Mouse (Mus musculus): ENCODE measurements around the gene D11Wsu47e. TPM values are rescaled to one million over a fixed set of nuclear protein-coding genes. Genes with fewer than 3 reads are reported as not detected.

The D11Wsu47e gene
- polyA plus RNA-seq, 1 experiment = 11.7 TPM

DNA sequence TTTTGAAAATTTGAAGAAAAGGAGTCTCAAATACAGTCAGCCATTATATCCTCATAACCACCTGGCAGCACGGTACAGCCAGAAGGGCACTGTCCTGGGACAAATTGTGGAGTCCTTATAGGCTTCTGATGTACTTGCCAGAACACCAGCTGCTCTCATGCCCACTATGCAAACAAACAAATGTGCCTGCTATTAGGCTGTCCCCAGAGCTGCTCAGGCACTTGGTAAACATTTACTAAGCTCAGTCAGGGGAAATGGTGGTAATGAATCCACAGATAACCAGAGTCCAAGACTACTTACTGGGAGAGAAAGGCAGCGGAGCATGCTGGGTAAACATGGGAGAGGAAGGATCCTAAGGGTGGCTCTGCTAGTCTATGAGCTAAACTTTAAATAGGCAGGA is 17.1 kb upstream of the D11Wsu47e start:
- peaks cover 53% of the 10 kb centered on the region for H3K79me3 ChIP-seq (ENCODE audit: low read depth)
- peaks cover 58% of the 10 kb centered on the region for H3K36me3 ChIP-seq (ENCODE audit: control insufficient read depth, insufficient read depth)
- H3K79me2 ChIP-seq (ENCODE audit: control insufficient read depth, insufficient read depth) = peaks cover 84% of the 10 kb centered on the region
- H3K27me3 ChIP-seq (ENCODE audit: control insufficient read depth, insufficient read depth, insufficient read length) = no peaks in the 10 kb centered on the region
- H3K4me3 ChIP-seq (ENCODE audit: insufficient read depth, poor library complexity, severe bottlenecking) = no peak overlapping the region
- TF ChIP-seq CEBPB (IDR thresholded peaks at IDR 0.05; ENCODE audit: low read depth) (no peak), USF1 (IDR thresholded peaks at IDR 0.05; ENCODE audit: low read depth) (no peak), FOSL1 (IDR thresholded peaks at IDR 0.05; ENCODE audit: insufficient read depth, low read length, poor library complexity, severe bottlenecking) (no peak), CTCF (IDR thresholded peaks at IDR 0.05; ENCODE audit: control insufficient read depth, insufficient read depth, insufficient read length) (no peak), MAX (IDR thresholded peaks at IDR 0.05) (no peak)
- no peak overlapping the region for H3ac ChIP-seq (ENCODE audit: control insufficient read depth, insufficient read length, low read depth)

DNA sequence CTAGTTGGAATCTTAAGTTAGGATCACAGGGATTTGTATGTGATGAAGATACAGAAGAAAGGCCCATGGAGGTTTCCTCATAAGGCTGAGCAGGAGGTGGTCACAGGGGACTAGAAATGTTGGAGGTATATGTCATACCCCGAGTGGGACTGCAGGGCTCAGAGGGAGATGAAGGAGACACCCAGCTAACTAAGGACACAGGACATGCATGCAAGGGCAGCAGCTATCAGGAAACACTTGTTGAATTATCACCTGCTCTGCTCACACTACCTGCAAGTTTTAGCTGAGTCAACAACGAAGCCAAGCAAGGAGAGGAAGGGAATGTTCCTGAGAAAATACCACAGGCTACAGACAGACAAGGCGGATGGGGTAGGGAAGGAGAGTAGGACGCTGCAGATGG is 16.5 kb upstream of the D11Wsu47e start:
- Histone ChIP-seq H3K79me3 (ENCODE audit: low read depth) (peaks cover 56% of the 10 kb centered on the region), H3ac (ENCODE audit: control insufficient read depth, insufficient read length, low read depth) (no peak overlapping the region), H3K79me2 (ENCODE audit: control insufficient read depth, insufficient read depth) (peaks cover 90% of the 10 kb centered on the region), H3K36me3 (ENCODE audit: control insufficient read depth, insufficient read depth) (peaks cover 63% of the 10 kb centered on the region), H3K4me3 (ENCODE audit: insufficient read depth, poor library complexity, severe bottlenecking) (no peak overlapping the region), H3K27me3 (ENCODE audit: control insufficient read depth, insufficient read depth, insufficient read length) (no peaks in the 10 kb centered on the region)
- TF ChIP-seq MAX (IDR thresholded peaks at IDR 0.05) (no peak), CTCF (IDR thresholded peaks at IDR 0.05; ENCODE audit: control insufficient read depth, insufficient read depth, insufficient read length) (no peak), MYOD1 (IDR thresholded peaks at IDR 0.05; ENCODE audit: control insufficient read depth, insufficient read length, low read depth) (no peak), CEBPB (IDR thresholded peaks at IDR 0.05; ENCODE audit: low read depth) (no peak), FOSL1 (IDR thresholded peaks at IDR 0.05; ENCODE audit: insufficient read depth, low read length, poor library complexity, severe bottlenecking) (no peak), USF1 (IDR thresholded peaks at IDR 0.05; ENCODE audit: low read depth) (no peak)

DNA sequence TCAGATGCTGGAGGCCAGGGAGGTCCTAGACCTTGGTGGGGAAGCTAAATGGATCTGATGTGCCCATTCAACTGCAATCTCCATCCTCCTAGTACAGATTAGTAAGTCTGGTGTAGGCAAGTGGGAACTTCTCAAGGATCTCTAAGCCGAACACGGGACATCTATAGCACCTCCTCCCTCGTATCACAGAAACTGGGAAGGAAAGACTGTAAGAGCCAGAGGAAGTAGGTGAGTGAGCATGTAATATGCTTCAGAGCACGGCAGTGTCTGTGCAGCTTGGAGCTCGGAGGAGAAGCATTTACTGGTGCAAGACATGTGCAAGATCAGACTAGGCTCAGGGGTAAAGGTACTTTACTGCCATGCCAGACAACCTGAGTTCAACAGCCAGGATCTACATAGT is 15.4 kb upstream of the D11Wsu47e start:
- H3K4me3 ChIP-seq (ENCODE audit: insufficient read depth, poor library complexity, severe bottlenecking) = no peak overlapping the region
- no peaks in the 10 kb centered on the region for H3K27me3 ChIP-seq (ENCODE audit: control insufficient read depth, insufficient read depth, insufficient read length)
- TF ChIP-seq FOSL1 (IDR thresholded peaks at IDR 0.05; ENCODE audit: insufficient read depth, low read length, poor library complexity, severe bottlenecking) (no peak), CEBPB (IDR thresholded peaks at IDR 0.05; ENCODE audit: low read depth) (no peak), MAX (IDR thresholded peaks at IDR 0.05) (no peak), MYOD1 (IDR thresholded peaks at IDR 0.05; ENCODE audit: control insufficient read depth, insufficient read length, low read depth) (no peak), USF1 (IDR thresholded peaks at IDR 0.05; ENCODE audit: low read depth) (no peak), MYOG (IDR thresholded peaks at IDR 0.05; ENCODE audit: control insufficient read depth, extremely low read depth, insufficient read length) (no peak)
- no peak overlapping the region for H3ac ChIP-seq (ENCODE audit: control insufficient read depth, insufficient read length, low read depth)
- H3K79me2 ChIP-seq (ENCODE audit: control insufficient read depth, insufficient read depth) = peaks cover 96% of the 10 kb centered on the region
- peaks cover 65% of the 10 kb centered on the region for H3K36me3 ChIP-seq (ENCODE audit: control insufficient read depth, insufficient read depth)
- H3K79me3 ChIP-seq (ENCODE audit: low read depth) = peaks cover 63% of the 10 kb centered on the region

DNA sequence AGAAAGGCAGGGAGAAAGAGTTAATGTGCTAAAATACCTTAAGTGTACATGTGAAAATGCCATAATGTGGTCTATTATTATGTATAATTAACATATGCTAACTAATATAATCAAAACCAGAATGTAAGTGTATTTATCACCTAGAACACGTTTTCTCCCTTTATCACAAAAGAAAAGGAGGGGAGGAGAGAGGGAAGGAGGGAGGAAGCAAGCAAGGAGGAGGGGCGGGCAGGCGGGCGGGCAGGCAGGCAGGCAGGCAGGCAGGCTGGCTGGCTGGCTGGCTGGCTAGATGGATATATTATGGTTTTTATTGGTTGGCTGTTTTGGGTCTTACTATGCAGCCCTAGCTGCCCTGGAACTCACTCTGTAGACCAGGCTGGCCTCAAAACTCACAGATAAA is 14.5 kb upstream of the D11Wsu47e start:
- H3ac ChIP-seq (ENCODE audit: control insufficient read depth, insufficient read length, low read depth) = no peak overlapping the region
- H3K79me2 ChIP-seq (ENCODE audit: control insufficient read depth, insufficient read depth) = peaks cover 96% of the 10 kb centered on the region
- TF ChIP-seq MYOG (IDR thresholded peaks at IDR 0.05; ENCODE audit: control insufficient read depth, extremely low read depth, insufficient read length) = no peak
- TF ChIP-seq FOSL1 (IDR thresholded peaks at IDR 0.05; ENCODE audit: insufficient read depth, low read length, poor library complexity, severe bottlenecking) = no peak
- TF ChIP-seq MAX (IDR thresholded peaks at IDR 0.05) = no peak
- TF ChIP-seq CTCF (IDR thresholded peaks at IDR 0.05; ENCODE audit: control insufficient read depth, insufficient read depth, insufficient read length) = no peak
- TF ChIP-seq MYOD1 (IDR thresholded peaks at IDR 0.05; ENCODE audit: control insufficient read depth, insufficient read length, low read depth) = no peak
- TF ChIP-seq USF1 (IDR thresholded peaks at IDR 0.05; ENCODE audit: low read depth) = no peak
- no peak overlapping the region for H3K4me3 ChIP-seq (ENCODE audit: insufficient read depth, poor library complexity, severe bottlenecking)
- peaks cover 66% of the 10 kb centered on the region for H3K79me3 ChIP-seq (ENCODE audit: low read depth)
- peaks cover 62% of the 10 kb centered on the region for H3K36me3 ChIP-seq (ENCODE audit: control insufficient read depth, insufficient read depth)
- no peaks in the 10 kb centered on the region for H3K27me3 ChIP-seq (ENCODE audit: control insufficient read depth, insufficient read depth, insufficient read length)

DNA sequence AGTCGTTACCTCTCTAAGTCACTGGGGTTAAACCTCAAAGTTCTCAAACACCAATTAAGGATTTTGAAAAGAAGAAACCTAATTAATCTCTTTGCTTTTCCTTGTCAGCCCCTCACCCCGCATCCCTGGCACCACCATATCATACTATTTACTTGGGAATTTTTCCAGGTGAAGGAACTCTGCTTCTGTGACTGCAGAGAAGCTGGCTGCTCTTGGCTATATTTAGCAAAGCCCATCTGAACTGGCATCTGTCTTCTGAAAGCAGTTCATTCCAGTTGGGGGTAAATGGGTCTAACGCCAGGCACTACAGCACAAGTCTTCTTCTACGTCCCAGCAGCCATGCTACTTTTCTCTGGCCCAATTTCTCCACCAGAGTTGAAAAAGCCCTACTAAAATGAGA is 10.6 kb upstream of the D11Wsu47e start:
- Histone ChIP-seq H3K79me2 (ENCODE audit: control insufficient read depth, insufficient read depth) (peaks cover 100% of the 10 kb centered on the region), H3K79me3 (ENCODE audit: low read depth) (peaks cover 81% of the 10 kb centered on the region), H3ac (ENCODE audit: control insufficient read depth, insufficient read length, low read depth) (no peak overlapping the region), H3K36me3 (ENCODE audit: control insufficient read depth, insufficient read depth) (peaks cover 64% of the 10 kb centered on the region), H3K27me3 (ENCODE audit: control insufficient read depth, insufficient read depth, insufficient read length) (no peaks in the 10 kb centered on the region), H3K4me3 (ENCODE audit: insufficient read depth, poor library complexity, severe bottlenecking) (no peak overlapping the region)
- TF ChIP-seq CEBPB (IDR thresholded peaks at IDR 0.05; ENCODE audit: low read depth) = no peak
- no peak for TF ChIP-seq MYOD1 (IDR thresholded peaks at IDR 0.05; ENCODE audit: control insufficient read depth, insufficient read length, low read depth)
- TF ChIP-seq USF1 (IDR thresholded peaks at IDR 0.05; ENCODE audit: low read depth) = no peak
- TF ChIP-seq MAX (IDR thresholded peaks at IDR 0.05) = no peak
- no peak for TF ChIP-seq MYOG (IDR thresholded peaks at IDR 0.05; ENCODE audit: control insufficient read depth, extremely low read depth, insufficient read length)
- no peak for TF ChIP-seq FOSL1 (IDR thresholded peaks at IDR 0.05; ENCODE audit: insufficient read depth, low read length, poor library complexity, severe bottlenecking)
- no peak for TF ChIP-seq CTCF (IDR thresholded peaks at IDR 0.05; ENCODE audit: control insufficient read depth, insufficient read depth, insufficient read length)

DNA sequence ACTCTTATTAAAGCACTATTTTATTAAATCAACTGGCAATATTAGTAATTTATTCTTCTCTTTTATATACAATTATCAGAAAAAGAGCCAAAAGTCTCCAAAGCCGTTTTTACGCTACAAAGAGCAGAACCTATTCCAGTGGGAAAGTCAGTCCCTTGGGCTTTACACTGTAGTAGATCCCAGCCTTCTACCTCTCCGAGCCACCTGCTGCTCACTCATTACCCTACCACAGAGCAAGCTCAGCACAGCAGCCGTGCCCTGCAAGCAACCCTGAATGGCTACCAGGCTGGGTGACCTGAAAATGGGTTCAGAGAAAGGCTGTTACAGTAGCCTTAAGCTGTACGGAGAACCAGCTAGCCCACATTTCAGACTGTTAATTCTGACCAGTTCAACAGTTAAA is 9.6 kb upstream of the D11Wsu47e start:
- H3K36me3 ChIP-seq (ENCODE audit: control insufficient read depth, insufficient read depth) = peaks cover 63% of the 10 kb centered on the region
- no peak overlapping the region for H3ac ChIP-seq (ENCODE audit: control insufficient read depth, insufficient read length, low read depth)
- peaks cover 81% of the 10 kb centered on the region for H3K79me3 ChIP-seq (ENCODE audit: low read depth)
- TF ChIP-seq CEBPB (IDR thresholded peaks at IDR 0.05; ENCODE audit: low read depth) (no peak), MAX (IDR thresholded peaks at IDR 0.05) (no peak), FOSL1 (IDR thresholded peaks at IDR 0.05; ENCODE audit: insufficient read depth, low read length, poor library complexity, severe bottlenecking) (no peak), CTCF (IDR thresholded peaks at IDR 0.05; ENCODE audit: control insufficient read depth, insufficient read depth, insufficient read length) (no peak), USF1 (IDR thresholded peaks at IDR 0.05; ENCODE audit: low read depth) (no peak), MYOG (IDR thresholded peaks at IDR 0.05; ENCODE audit: control insufficient read depth, extremely low read depth, insufficient read length) (no peak), MYOD1 (IDR thresholded peaks at IDR 0.05; ENCODE audit: control insufficient read depth, insufficient read length, low read depth) (no peak)
- peaks cover 100% of the 10 kb centered on the region for H3K79me2 ChIP-seq (ENCODE audit: control insufficient read depth, insufficient read depth)
- no peaks in the 10 kb centered on the region for H3K27me3 ChIP-seq (ENCODE audit: control insufficient read depth, insufficient read depth, insufficient read length)
- no peak overlapping the region for H3K4me3 ChIP-seq (ENCODE audit: insufficient read depth, poor library complexity, severe bottlenecking)

All from C2C12 (cell line).